Mouse (Mus musculus): Measurements from ENCODE around the gene Gata1. TPM values are rescaled to one million over a fixed set of nuclear protein-coding genes. Genes with fewer than 3 reads are reported as not detected.

Gene Gata1
- total RNA-seq, 2 experiments from 2014 or later = not detected

Other genes with a start within 250 kb of the Gata1 start
- 10 to 100 TPM in 1 of 2 experiments, 1 to 10 TPM in 1; 9.4 to 10.6 TPM for gene Praf2, start 249.6 kb downstream of the Gata1 start, total RNA-seq (2021)
- 1 to 10 TPM; 1.4 to 1.7 TPM for gene Ccdc120, start 227.2 kb downstream of the Gata1 start, total RNA-seq (2021)
- gene Tfe3, start 215.5 kb downstream of the Gata1 start, total RNA-seq (2021) = 10 to 100 TPM; 17.4 to 19.0 TPM
- gene Gripap1, start 188.3 kb downstream of the Gata1 start, total RNA-seq (2021) = 10 to 100 TPM; 27.7 to 30.2 TPM
- under 1 TPM; 0.79 to 0.94 TPM for gene Kcnd1, start 155.8 kb downstream of the Gata1 start, total RNA-seq (2021)
- gene Otud5, start 136.7 kb downstream of the Gata1 start, total RNA-seq (2021) = 10 to 100 TPM; 34.0 to 38.8 TPM
- gene Pim2, start 99.8 kb downstream of the Gata1 start, total RNA-seq (2021) = 1 to 10 TPM; 2.1 to 2.8 TPM
- 10 to 100 TPM; 15.5 to 15.8 TPM for gene Slc35a2, start 94.0 kb downstream of the Gata1 start, total RNA-seq (2021)
- 10 to 100 TPM; 33.3 to 33.7 TPM for gene Pqbp1, start 78.8 kb downstream of the Gata1 start, total RNA-seq (2021)
- 10 to 100 TPM; 46.4 to 51.2 TPM for gene Timm17b, start 78.7 kb downstream of the Gata1 start, total RNA-seq (2021)
- not detected for gene Gm10491, start 70.2 kb downstream of the Gata1 start, total RNA-seq (2021)
- not detected for gene Gm10490, start 68.5 kb downstream of the Gata1 start, total RNA-seq (2021)
- gene Pcsk1n, start 58.2 kb downstream of the Gata1 start, total RNA-seq (2021) = not detected
- gene Eras, start 49.5 kb downstream of the Gata1 start, total RNA-seq (2021) = not detected
- gene Hdac6, start 30.2 kb downstream of the Gata1 start, total RNA-seq (2021) = 10 to 100 TPM; 21.5 to 23.7 TPM
- not detected for gene Glod5, start 40.4 kb upstream of the Gata1 start, total RNA-seq (2021)
- gene Suv39h1, start 96.7 kb upstream of the Gata1 start, total RNA-seq (2021) = 1 to 10 TPM; 8.3 to 8.8 TPM
- gene Was, start 112.4 kb upstream of the Gata1 start, total RNA-seq (2021) = 1 to 10 TPM; 2.3 to 3.0 TPM
- gene Wdr13, start 154.8 kb upstream of the Gata1 start, total RNA-seq (2021) = 10 to 100 TPM; 79.1 to 79.3 TPM
- 100 to 1,000 TPM; 341 to 398 TPM for gene Rbm3, start 167.8 kb upstream of the Gata1 start, total RNA-seq (2021)
- gene Tbc1d25, start 198.1 kb upstream of the Gata1 start, total RNA-seq (2021) = 1 to 10 TPM; 6.0 to 6.5 TPM
- gene Ebp, start 215.4 kb upstream of the Gata1 start, total RNA-seq (2021) = 10 to 100 TPM; 22.8 to 26.1 TPM
- gene Porcn, start 228.5 kb upstream of the Gata1 start, total RNA-seq (2021) = 1 to 10 TPM; 2.4 to 3.1 TPM

All from heart, postnatal 10 days (tissue).